Mouse (Mus musculus) bone marrow, adult 2 months (tissue): ENCODE measurements around the gene Chn1.

Experiments used
- CTCF ChIP-seq: fragments of 200-500 bp; IDR thresholded peaks from 2 replicates; pipeline ENCODE4 v1.5.1; 2011; ENCODE audit warnings: low read length, control low read depth; ENCODE audit not compliant: control insufficient read depth, insufficient read depth
- POLR2A ChIP-seq: fragments of 200-500 bp; IDR thresholded peaks from 2 replicates; pipeline ENCODE4 v1.6.1; 2011; ENCODE audit warnings: low read depth, mild to moderate bottlenecking, control low read depth, low read length, borderline replicate concordance; ENCODE audit not compliant: control insufficient read depth

DNA sequence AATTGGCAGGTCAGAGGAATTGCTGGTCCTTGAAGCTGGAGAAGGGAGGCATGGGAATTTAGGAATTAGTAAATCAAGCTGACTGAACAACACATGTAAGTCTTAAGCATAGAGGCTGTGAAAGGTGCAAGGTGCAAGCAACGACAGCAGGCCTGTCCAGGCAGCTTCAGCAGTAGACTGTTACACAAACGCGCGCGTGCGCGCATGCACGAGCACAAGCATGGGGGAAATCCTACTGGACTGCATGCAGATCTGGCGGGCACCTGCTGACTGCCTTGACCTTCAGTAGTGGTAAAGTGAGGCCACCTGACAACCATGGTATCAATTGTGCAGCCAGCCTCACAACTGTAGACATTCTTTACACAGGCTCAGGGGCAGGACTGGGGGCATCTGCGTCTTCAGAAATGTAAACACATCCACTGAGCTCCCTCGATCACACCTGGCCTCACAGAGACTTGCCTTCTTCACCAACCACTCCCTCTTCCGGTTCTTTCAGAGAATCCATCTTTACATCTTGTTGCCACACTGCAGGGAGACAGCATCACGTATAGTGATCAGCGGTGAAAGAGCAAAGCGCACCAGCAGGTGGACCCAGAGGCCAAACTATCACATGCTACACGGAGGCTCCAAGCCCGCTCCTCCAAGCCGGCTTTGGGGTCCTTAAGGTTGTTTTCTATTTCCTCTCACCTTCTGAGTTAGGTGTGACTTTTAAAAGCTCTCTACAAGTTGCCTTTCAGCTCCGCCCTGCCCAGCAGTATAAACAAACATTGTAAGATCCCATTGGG, 16.9 kb upstream of the Chn1 start:
- TF ChIP-seq CTCF (no peak), POLR2A (no peak)
